Mouse (Mus musculus): ENCODE data around the gene Specc1l.

Gene Specc1l

GRCm38 (mm10) chr10:75211807-75212645, at the start of gene Specc1l:
TSS of gene Specc1l (plus strand) at chr10:75212073.
- DNase-seq (ENCODE audit: low spot score), result peak; percentile 97

- DNase-seq (ENCODE audit: low spot score), result no peak
Observed at GRCm38 (mm10) chr10:75165825-75166481, 45.9 kb upstream of the Specc1l start.

GRCm38 (mm10) chr10:75166601-75167000, 45.3 kb upstream of the Specc1l start:
- no peak for DNase-seq (ENCODE audit: low spot score)

- no peak for DNase-seq (ENCODE audit: low spot score)
Observed at GRCm38 (mm10) chr10:75170207-75170850, 41.5 kb upstream of the Specc1l start.

DNA sequence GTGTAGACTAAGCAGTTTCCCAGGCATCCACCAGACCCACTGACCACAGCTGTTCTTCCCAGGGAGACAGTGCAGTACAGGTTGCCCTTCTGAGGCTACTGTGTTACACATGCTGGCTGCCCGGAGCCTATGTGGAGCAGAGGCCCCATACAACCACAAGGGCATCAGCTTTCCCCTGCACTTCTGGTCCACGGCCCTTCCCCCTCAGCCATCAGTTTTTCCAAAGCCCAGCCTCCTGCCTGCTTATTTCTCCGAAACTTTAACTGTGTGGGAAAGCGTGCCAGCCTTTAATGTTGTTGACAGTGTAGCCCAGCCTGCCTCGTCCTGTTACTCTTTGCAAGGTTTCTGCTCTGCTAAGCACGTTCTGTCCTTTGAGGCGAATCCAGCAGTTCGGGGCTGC, 38.8 kb upstream of the Specc1l start:
- no peak for DNase-seq (ENCODE audit: low spot score)

DNA sequence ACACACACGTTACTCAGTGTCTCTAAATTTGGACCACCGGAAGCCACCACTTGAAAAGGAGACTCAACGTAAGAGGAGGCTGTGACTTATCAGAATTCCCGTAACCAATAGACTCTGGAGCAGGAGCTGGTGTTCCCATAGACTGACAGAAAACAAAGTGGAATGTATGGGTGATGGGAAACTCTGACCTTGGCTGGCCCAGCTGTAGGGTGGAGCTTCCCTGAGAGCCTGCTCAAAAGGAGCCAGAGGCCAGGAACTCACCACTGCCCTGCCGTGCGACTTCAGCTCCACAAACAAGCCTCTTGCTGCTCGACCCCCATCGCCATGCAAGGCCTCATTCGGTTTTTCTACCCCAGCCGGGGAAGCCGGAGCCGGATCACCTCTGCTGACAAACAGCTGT, 38.2 kb upstream of the Specc1l start:
- no peak for DNase-seq (ENCODE audit: low spot score)

DNA sequence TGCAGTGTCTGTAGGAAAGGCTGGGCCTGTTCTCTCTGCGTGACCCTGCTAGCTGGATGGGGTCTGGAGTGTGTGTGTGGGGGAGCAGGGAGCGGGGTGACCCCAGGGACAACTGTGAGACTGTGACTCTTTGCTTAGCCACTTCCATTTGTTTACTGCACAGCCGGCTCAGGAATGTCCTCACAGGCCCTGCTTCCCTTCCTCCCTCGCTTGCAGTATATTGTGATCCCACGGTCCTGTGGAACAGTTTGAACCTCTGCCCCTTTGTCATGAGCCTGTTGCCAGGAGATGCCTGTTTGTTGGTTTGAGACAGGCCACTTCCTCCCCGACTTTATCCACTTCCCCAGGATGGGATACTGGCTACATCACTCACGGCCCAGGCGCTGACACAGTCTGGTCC, 35.4 kb upstream of the Specc1l start:
- DNase-seq (ENCODE audit: low spot score), result no peak

DNA sequence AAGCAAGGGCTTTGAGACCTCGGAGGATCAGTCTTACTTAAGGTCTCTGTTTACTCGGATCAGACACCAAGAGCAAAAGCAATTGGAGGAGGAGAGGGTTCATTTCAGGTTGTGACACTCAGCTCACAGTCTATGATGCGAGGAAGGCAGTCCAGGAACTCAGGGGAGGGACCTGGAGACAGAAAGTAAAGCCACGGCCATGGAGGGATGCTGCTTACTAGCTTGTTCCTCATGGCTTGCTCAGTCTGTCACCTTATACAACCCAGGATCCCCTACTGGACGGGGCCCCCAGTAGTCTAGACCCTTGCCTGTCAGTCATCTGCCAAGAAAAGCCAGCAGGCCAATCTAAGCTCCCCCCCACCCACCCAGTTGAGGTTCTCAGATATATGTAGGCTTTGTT, 33.0 kb upstream of the Specc1l start:
- no peak for DNase-seq (ENCODE audit: low spot score)

GRCm38 (mm10) chr10:75182151-75182774, 29.6 kb upstream of the Specc1l start:
- DNase-seq (ENCODE audit: low spot score), result peak; percentile 62

DNA sequence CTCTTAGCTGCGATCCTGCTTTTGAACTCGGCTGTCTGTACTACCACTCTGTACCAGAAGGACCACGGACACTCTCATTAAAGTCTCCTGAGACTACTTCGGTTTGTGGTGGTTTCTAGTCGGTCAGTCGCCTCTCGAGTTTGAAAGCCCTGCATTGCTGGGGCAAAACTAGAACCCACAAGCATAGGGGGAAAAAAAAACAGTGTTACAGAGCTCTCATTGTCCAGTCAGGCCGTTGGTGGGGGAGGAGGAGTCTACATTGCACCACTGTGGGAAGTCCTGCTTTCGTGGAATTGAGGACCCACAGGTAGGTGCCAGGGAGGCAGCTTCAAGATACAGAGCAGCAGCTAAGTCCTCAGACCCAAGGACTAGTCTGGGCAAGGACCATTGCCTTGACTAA, 27.0 kb upstream of the Specc1l start:
- DNase-seq (ENCODE audit: low spot score), result no peak

- no peak for DNase-seq (ENCODE audit: low spot score)
Observed at GRCm38 (mm10) chr10:75186551-75186950, 25.3 kb upstream of the Specc1l start.

DNA sequence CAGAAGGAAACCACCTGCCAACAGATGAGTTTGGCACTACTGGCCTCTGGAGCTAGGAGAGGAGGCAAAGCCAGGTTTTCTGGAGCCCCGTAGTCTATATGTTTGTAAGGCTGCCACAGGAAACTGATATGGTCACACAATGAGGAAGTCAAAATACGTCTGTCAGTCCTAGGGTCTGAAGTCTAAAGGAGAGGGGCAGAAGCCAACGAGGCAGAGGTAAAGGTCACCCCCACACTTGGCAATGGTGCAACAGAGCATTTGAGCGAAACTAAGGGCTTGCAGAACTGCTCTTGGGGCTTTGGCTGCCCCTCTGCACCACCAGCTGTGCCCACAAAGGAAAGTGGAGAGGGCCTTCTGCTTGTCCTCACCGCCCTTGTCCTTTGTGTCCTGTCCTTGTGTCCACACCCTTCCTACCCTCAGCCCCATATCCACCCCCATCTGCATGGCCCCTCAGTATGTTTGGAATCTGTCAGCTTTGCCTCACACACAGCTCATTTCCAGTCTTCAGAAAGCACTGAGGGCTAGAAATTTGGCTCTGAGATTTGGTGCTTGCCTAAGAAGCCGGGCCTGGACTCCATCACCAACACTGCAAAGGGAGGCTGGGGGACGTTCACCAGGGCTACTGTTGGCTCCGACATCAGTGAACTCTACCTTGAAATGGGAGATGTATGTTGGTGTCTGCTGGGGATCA, 24.4 kb upstream of the Specc1l start:
- DNase-seq (ENCODE audit: low spot score), result no peak

DNA sequence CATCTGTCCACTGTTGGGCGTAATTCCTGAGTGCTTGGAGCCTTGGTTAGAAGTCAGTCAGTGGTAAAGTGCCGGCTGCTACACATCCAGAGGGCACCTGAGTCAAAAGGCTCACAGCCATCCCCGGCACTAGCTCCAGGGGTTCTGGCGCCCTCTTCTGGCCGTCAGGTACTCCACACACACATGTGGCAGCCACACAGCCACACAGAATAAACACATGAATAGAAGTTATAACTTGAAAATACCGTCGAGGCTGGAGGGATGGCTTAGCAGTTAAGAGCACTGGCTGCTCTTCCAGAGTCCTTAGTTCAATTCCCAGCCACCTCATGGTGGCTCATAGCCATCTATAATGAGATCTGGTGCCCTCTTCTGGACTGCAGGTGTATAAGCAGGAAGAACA, 20.2 kb upstream of the Specc1l start:
- no peak for DNase-seq (ENCODE audit: low spot score)

- no peak for DNase-seq (ENCODE audit: low spot score)
Observed at GRCm38 (mm10) chr10:75197817-75198216, 14.1 kb upstream of the Specc1l start.

GRCm38 (mm10) chr10:75200733-75201132, 11.1 kb upstream of the Specc1l start:
- DNase-seq (ENCODE audit: low spot score), result no peak

GRCm38 (mm10) chr10:75206192-75206591, 5.7 kb upstream of the Specc1l start:
- DNase-seq (ENCODE audit: low spot score), result no peak

- no peak for DNase-seq (ENCODE audit: low spot score)
Observed at GRCm38 (mm10) chr10:75210841-75211240, 1.0 kb upstream of the Specc1l start.

DNA sequence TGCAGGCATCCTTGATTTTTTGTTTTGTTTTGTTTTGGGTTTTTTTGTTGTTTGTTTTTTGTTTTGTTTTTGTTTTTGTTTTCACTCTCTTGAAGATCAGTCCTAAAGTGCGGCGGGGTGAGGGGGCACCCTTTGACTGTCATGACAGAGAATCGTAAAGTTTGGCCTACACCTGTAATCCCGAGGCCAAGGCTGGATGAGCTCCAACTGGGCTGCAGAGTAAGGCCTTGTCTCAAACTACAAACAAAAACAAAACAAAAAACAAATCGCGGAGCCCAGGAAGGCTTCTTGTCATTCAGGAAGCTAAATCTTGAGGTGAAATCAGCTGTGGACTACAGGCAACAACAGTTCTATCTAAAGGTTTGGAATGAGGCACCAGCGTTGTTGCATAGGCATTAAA, 1.1 kb downstream of the Specc1l start:
- DNase-seq (ENCODE audit: low spot score), result peak; percentile 22

DNA sequence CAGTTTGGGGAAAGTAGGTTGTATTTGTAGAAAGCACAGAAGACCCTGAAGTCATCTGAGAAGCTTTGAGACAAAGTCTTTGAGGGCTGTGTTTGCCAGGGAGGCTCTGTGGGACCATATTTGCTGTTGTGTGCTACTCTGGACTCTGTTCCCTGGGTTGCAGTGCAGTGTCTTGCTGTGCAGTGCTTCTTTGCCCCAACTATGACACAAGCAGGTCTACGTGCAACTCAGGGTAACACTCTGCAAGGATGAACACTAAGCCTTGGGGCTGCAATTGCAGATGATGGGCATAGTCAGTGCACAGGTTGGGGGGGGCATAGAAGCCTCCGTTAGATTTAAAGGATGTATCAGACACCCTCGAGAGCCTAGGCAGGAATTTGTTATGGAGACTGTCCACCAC, 8.8 kb downstream of the Specc1l start:
- no peak for DNase-seq (ENCODE audit: low spot score)

DNA sequence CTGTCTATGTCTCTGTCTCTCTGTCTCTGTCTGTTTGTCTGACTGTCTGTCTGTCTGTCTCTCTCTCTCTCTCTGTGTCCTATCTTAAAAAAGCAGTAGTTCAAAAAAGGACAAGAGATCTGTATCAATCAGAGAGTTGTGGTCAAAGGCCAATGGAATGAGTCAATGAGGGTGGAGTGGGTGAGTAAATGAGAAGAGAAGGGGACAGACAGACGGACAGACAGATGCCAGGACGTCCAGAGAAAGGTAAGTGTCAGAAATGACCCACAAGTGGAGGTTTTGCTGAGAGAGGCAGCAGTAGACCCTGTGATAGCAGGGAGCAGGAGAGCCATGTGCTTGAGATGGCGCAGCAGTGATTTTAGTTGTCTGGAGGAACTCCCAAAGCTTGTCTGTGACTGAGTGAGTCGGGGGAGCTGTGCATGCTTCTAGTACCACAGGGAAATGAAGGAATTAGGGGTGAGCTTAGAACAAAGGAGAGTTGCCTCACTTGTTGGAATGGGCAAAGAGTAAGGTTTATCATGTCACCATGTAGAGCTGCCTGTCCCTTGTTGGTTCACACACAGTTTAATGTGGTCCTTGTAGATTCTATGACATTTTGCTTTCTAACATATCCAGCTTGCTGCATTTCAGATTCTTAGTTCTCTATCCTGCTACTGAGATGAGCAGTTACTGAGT, 10.2 kb downstream of the Specc1l start:
- DNase-seq (ENCODE audit: low spot score), result no peak

GRCm38 (mm10) chr10:75222611-75222998, 10.7 kb downstream of the Specc1l start:
- DNase-seq (ENCODE audit: low spot score), result no peak

All from testis, postnatal 14 days (tissue).